Mouse (Mus musculus): ENCODE data around the gene Vac14. TPM values are rescaled to one million over a fixed set of nuclear protein-coding genes. Genes with fewer than 3 reads are reported as not detected.

The Vac14 gene
- polyA plus RNA-seq, 1 experiment from 2014 or later: 17.7 TPM

- 8% methylated on average over 18 of the region's 18 CpGs for WGBS
- no peak overlapping the region for H3K4me3 ChIP-seq (ENCODE audit: low read depth, low read length)
- DNase-seq (ENCODE audit: low spot score) (peak; percentile 51), ATAC-seq (ENCODE audit: low read depth) (peak; percentile 19)
- H3K4me2 ChIP-seq (ENCODE audit: low read depth, low read length): 0 out of 2 replicates have a peak overlapping the region, but pooled peaks have one; percentile 8
- no peaks in the 10 kb centered on the region for H3K9me3 ChIP-seq (ENCODE audit: control insufficient read depth, low read length)
- peaks cover 20% of the 10 kb centered on the region for H3K4me1 ChIP-seq (ENCODE audit: control insufficient read depth, insufficient read depth, low read length)
- no peak overlapping the region for H3K9ac ChIP-seq (ENCODE audit: low read depth, low read length)
- H3K27me3 ChIP-seq (replicated peaks; ENCODE audit: control insufficient read depth, insufficient read depth, low read length): no peaks in the 10 kb centered on the region
- no peak overlapping the region for H3K27ac ChIP-seq (replicated peaks; ENCODE audit: low read depth, low read length)
- peaks cover 60% of the 10 kb centered on the region for H3K36me3 ChIP-seq (ENCODE audit: control insufficient read depth, insufficient read depth, low read length)
These were observed 108.5 kb downstream of the Vac14 start for GRCm38 (mm10) chr8:110726893-110727292.

- Histone ChIP-seq H3K27me3 (replicated peaks; ENCODE audit: control insufficient read depth, insufficient read depth, low read length) (no peaks in the 10 kb centered on the region), H3K9me3 (ENCODE audit: control insufficient read depth, low read length) (no peaks in the 10 kb centered on the region), H3K4me2 (ENCODE audit: low read depth, low read length) (no peak overlapping the region), H3K27ac (replicated peaks; ENCODE audit: low read depth, low read length) (no peak overlapping the region), H3K36me3 (ENCODE audit: control insufficient read depth, insufficient read depth, low read length) (peaks cover 97% of the 10 kb centered on the region), H3K9ac (ENCODE audit: low read depth, low read length) (no peak overlapping the region), H3K4me3 (ENCODE audit: low read depth, low read length) (no peak overlapping the region), H3K4me1 (ENCODE audit: control insufficient read depth, insufficient read depth, low read length) (no peaks in the 10 kb centered on the region)
- ATAC-seq (ENCODE audit: low read depth) (no peak), DNase-seq (ENCODE audit: low spot score) (no peak)
- 92% methylated on average over 8 of the region's 8 CpGs for WGBS
These were observed 113.0 kb downstream of the Vac14 start for GRCm38 (mm10) chr8:110731346-110731859.

- Histone ChIP-seq H3K4me3 (ENCODE audit: low read depth, low read length) (no peak overlapping the region), H3K9me3 (ENCODE audit: control insufficient read depth, low read length) (no peaks in the 10 kb centered on the region), H3K4me2 (ENCODE audit: low read depth, low read length) (no peak overlapping the region), H3K27ac (replicated peaks; ENCODE audit: low read depth, low read length) (no peak overlapping the region), H3K36me3 (ENCODE audit: control insufficient read depth, insufficient read depth, low read length) (peaks cover 99% of the 10 kb centered on the region), H3K4me1 (ENCODE audit: control insufficient read depth, insufficient read depth, low read length) (no peaks in the 10 kb centered on the region), H3K9ac (ENCODE audit: low read depth, low read length) (no peak overlapping the region), H3K27me3 (replicated peaks; ENCODE audit: control insufficient read depth, insufficient read depth, low read length) (no peaks in the 10 kb centered on the region)
- 88% methylated on average over 8 of the region's 8 CpGs for WGBS
- ATAC-seq (ENCODE audit: low read depth) (no peak), DNase-seq (ENCODE audit: low spot score) (no peak)
These were observed 114.7 kb downstream of the Vac14 start for GRCm38 (mm10) chr8:110733036-110733435.

- Histone ChIP-seq H3K36me3 (ENCODE audit: control insufficient read depth, insufficient read depth, low read length) (peaks cover 75% of the 10 kb centered on the region), H3K9ac (ENCODE audit: low read depth, low read length) (no peak overlapping the region), H3K9me3 (ENCODE audit: control insufficient read depth, low read length) (no peaks in the 10 kb centered on the region), H3K27ac (replicated peaks; ENCODE audit: low read depth, low read length) (no peak overlapping the region), H3K27me3 (replicated peaks; ENCODE audit: control insufficient read depth, insufficient read depth, low read length) (no peaks in the 10 kb centered on the region), H3K4me3 (ENCODE audit: low read depth, low read length) (no peak overlapping the region), H3K4me2 (ENCODE audit: low read depth, low read length) (no peak overlapping the region), H3K4me1 (ENCODE audit: control insufficient read depth, insufficient read depth, low read length) (no peaks in the 10 kb centered on the region)
- DNase-seq (ENCODE audit: low spot score) (no peak), ATAC-seq (ENCODE audit: low read depth) (no peak)
- WGBS: 96% methylated on average over 25 of the region's 35 CpGs
These were observed 120.3 kb downstream of the Vac14 start for GRCm38 (mm10) chr8:110738591-110739195.

GRCm38 (mm10) chr8:110740629-110741175 lies 122.3 kb downstream of the Vac14 start:
- Histone ChIP-seq H3K4me2 (ENCODE audit: low read depth, low read length) (no peak overlapping the region), H3K4me1 (ENCODE audit: control insufficient read depth, insufficient read depth, low read length) (no peaks in the 10 kb centered on the region), H3K9ac (ENCODE audit: low read depth, low read length) (no peak overlapping the region), H3K27me3 (replicated peaks; ENCODE audit: control insufficient read depth, insufficient read depth, low read length) (no peaks in the 10 kb centered on the region), H3K9me3 (ENCODE audit: control insufficient read depth, low read length) (no peaks in the 10 kb centered on the region), H3K4me3 (ENCODE audit: low read depth, low read length) (no peak overlapping the region), H3K27ac (replicated peaks; ENCODE audit: low read depth, low read length) (no peak overlapping the region), H3K36me3 (ENCODE audit: control insufficient read depth, insufficient read depth, low read length) (peaks cover 55% of the 10 kb centered on the region)
- WGBS: 86% methylated on average over 5 of the region's 5 CpGs
- no peak for DNase-seq (ENCODE audit: low spot score)
- ATAC-seq (ENCODE audit: low read depth): no peak

- Histone ChIP-seq H3K4me2 (ENCODE audit: low read depth, low read length) (no peak overlapping the region), H3K27ac (replicated peaks; ENCODE audit: low read depth, low read length) (no peak overlapping the region), H3K36me3 (ENCODE audit: control insufficient read depth, insufficient read depth, low read length) (peaks cover 44% of the 10 kb centered on the region), H3K4me3 (ENCODE audit: low read depth, low read length) (no peak overlapping the region), H3K4me1 (ENCODE audit: control insufficient read depth, insufficient read depth, low read length) (no peaks in the 10 kb centered on the region), H3K27me3 (replicated peaks; ENCODE audit: control insufficient read depth, insufficient read depth, low read length) (no peaks in the 10 kb centered on the region), H3K9me3 (ENCODE audit: control insufficient read depth, low read length) (no peaks in the 10 kb centered on the region), H3K9ac (ENCODE audit: low read depth, low read length) (no peak overlapping the region)
- ATAC-seq (ENCODE audit: low read depth) (no peak), DNase-seq (ENCODE audit: low spot score) (no peak)
- WGBS: 78% methylated on average over 15 of the region's 15 CpGs
These were observed 123.5 kb downstream of the Vac14 start for GRCm38 (mm10) chr8:110741816-110742451.

GRCm38 (mm10) chr8:110742452-110742818 lies 124.0 kb downstream of the Vac14 start:
- H3K9me3 ChIP-seq (ENCODE audit: control insufficient read depth, low read length): no peaks in the 10 kb centered on the region
- no peak overlapping the region for H3K9ac ChIP-seq (ENCODE audit: low read depth, low read length)
- 84% methylated on average over 5 of the region's 5 CpGs for WGBS
- no peak overlapping the region for H3K4me2 ChIP-seq (ENCODE audit: low read depth, low read length)
- H3K4me1 ChIP-seq (ENCODE audit: control insufficient read depth, insufficient read depth, low read length): no peaks in the 10 kb centered on the region
- peaks cover 39% of the 10 kb centered on the region for H3K36me3 ChIP-seq (ENCODE audit: control insufficient read depth, insufficient read depth, low read length)
- no peak for ATAC-seq (ENCODE audit: low read depth)
- DNase-seq (ENCODE audit: low spot score): no peak
- no peaks in the 10 kb centered on the region for H3K27me3 ChIP-seq (replicated peaks; ENCODE audit: control insufficient read depth, insufficient read depth, low read length)
- no peak overlapping the region for H3K4me3 ChIP-seq (ENCODE audit: low read depth, low read length)
- H3K27ac ChIP-seq (replicated peaks; ENCODE audit: low read depth, low read length): no peak overlapping the region

GRCm38 (mm10) chr8:110745162-110745561 lies 126.8 kb downstream of the Vac14 start:
- Histone ChIP-seq H3K27ac (replicated peaks; ENCODE audit: low read depth, low read length) (no peak overlapping the region), H3K4me2 (ENCODE audit: low read depth, low read length) (no peak overlapping the region), H3K4me3 (ENCODE audit: low read depth, low read length) (no peak overlapping the region), H3K4me1 (ENCODE audit: control insufficient read depth, insufficient read depth, low read length) (no peaks in the 10 kb centered on the region), H3K9ac (ENCODE audit: low read depth, low read length) (no peak overlapping the region), H3K27me3 (replicated peaks; ENCODE audit: control insufficient read depth, insufficient read depth, low read length) (no peaks in the 10 kb centered on the region), H3K36me3 (ENCODE audit: control insufficient read depth, insufficient read depth, low read length) (peaks cover 11% of the 10 kb centered on the region; the same call in 1 of the 2 replicates), H3K9me3 (ENCODE audit: control insufficient read depth, low read length) (no peaks in the 10 kb centered on the region)
- ATAC-seq (ENCODE audit: low read depth) (no peak), DNase-seq (ENCODE audit: low spot score) (no peak)
- 93% methylated on average over 10 of the region's 10 CpGs for WGBS
